Comparison of ENCODE assay signal across 24 mouse cellular contexts in genomic region chr7:130606958-130607357, GRCm38 (mm10). TPM values are rescaled to one million over a fixed set of nuclear protein-coding genes. Genes with fewer than 3 reads are reported as not detected.
DNase-seq lines count a peak whose midpoint lies in the region; ATAC-seq lines count a peak whose summit lies in the region.
"Had no signal": no experiment of that assay in that cellular context is flagged by ENCODE, and none has a peak within 500 bp of the region (broad histone marks: within the 10 kb centered on the region; RNA-seq: fewer than 3 reads in every experiment).

No protein-coding gene starts in this region.

- H3K4me1 ChIP-seq in kidney, embryonic 14.5 days (ENCODE audit: control insufficient read depth, insufficient read depth, low read length) = peaks cover 4% of the 10 kb centered on the region; the same call in 1 of the 2 replicates
- H3K4me1 ChIP-seq in kidney, embryonic 16.5 days (ENCODE audit: insufficient read depth, low read length) = no peaks in the 10 kb centered on the region; the same call in 1 of the 2 replicates
- H3K4me1 ChIP-seq in limb, embryonic 11.5 days (ENCODE audit: control insufficient read depth, insufficient read depth, low read length) = peaks cover 2% of the 10 kb centered on the region; the same call in 1 of the 2 replicates
- peaks cover 17% of the 10 kb centered on the region; the same call in 1 of the 2 replicates for H3K4me1 ChIP-seq in limb, embryonic 10.5 days
- peaks cover 21% of the 10 kb centered on the region; the same call in 1 of the 2 replicates for H3K4me1 ChIP-seq in limb, embryonic 12.5 days (replicated peaks)
- no peaks in the 10 kb centered on the region for H3K4me1 ChIP-seq in neural tube, embryonic 15.5 days
- H3K4me1 ChIP-seq: embryonic facial prominence, embryonic 13.5 days; embryonic facial prominence, embryonic 15.5 days; forebrain, embryonic 12.5 days had no signal

- H3K9ac ChIP-seq in kidney, embryonic 14.5 days (ENCODE audit: low read depth, low read length) = no peak overlapping the region
- H3K9ac ChIP-seq in kidney, embryonic 16.5 days (replicated peaks; ENCODE audit: low read length) = no peak overlapping the region
- no peak overlapping the region for H3K9ac ChIP-seq in limb, embryonic 11.5 days (ENCODE audit: low read length)
- no peak overlapping the region for H3K9ac ChIP-seq in limb, embryonic 12.5 days (replicated peaks)
- H3K9ac ChIP-seq in neural tube, embryonic 15.5 days (replicated peaks) = no peak overlapping the region
- H3K9ac ChIP-seq: embryonic facial prominence, embryonic 13.5 days; embryonic facial prominence, embryonic 15.5 days; forebrain, embryonic 12.5 days had no signal

- H3K9me3 ChIP-seq in kidney, embryonic 14.5 days (ENCODE audit: control insufficient read depth, low read length) = no peaks in the 10 kb centered on the region
- no peaks in the 10 kb centered on the region for H3K9me3 ChIP-seq in kidney, embryonic 16.5 days (ENCODE audit: low read length)
- no peaks in the 10 kb centered on the region for H3K9me3 ChIP-seq in limb, embryonic 11.5 days (ENCODE audit: control insufficient read depth, low read length)
- no peaks in the 10 kb centered on the region for H3K9me3 ChIP-seq in limb, embryonic 10.5 days (replicated peaks)
- H3K9me3 ChIP-seq in limb, embryonic 12.5 days = no peaks in the 10 kb centered on the region
- H3K9me3 ChIP-seq in neural tube, embryonic 15.5 days (replicated peaks) = no peaks in the 10 kb centered on the region
- H3K9me3 ChIP-seq: embryonic facial prominence, embryonic 13.5 days; embryonic facial prominence, embryonic 15.5 days; forebrain, embryonic 10.5 days; forebrain, embryonic 12.5 days had no signal

- H3K27ac ChIP-seq in kidney, embryonic 14.5 days (ENCODE audit: low read depth, low read length) = no peak overlapping the region
- H3K27ac ChIP-seq in kidney, embryonic 16.5 days (ENCODE audit: low read length) = no peak overlapping the region
- no peak overlapping the region for H3K27ac ChIP-seq in limb, embryonic 11.5 days (replicated peaks; ENCODE audit: low read depth, low read length)
- H3K27ac ChIP-seq in limb, embryonic 10.5 days = no peak overlapping the region
- no peak overlapping the region for H3K27ac ChIP-seq in limb, embryonic 12.5 days
- H3K27ac ChIP-seq in neural tube, embryonic 15.5 days (replicated peaks) = no peak overlapping the region
- H3K27ac ChIP-seq: embryonic facial prominence, embryonic 13.5 days; embryonic facial prominence, embryonic 15.5 days; forebrain, embryonic 10.5 days; forebrain, embryonic 12.5 days had no signal

- 0 out of 2 replicates have a peak, but pooled peaks have one; percentile 17 for ATAC-seq in kidney, embryonic 14.5 days (ENCODE audit: low FRiP score, low TSS enrichment)
- peak; percentile 27; the same call in 1 of the 2 replicates for ATAC-seq in kidney, embryonic 16.5 days (ENCODE audit: low FRiP score, low TSS enrichment)
- no peak for ATAC-seq in limb, embryonic 11.5 days (ENCODE audit: insufficient number of reproducible peaks, low FRiP score, low TSS enrichment, low read depth)
- ATAC-seq in limb, embryonic 12.5 days (ENCODE audit: insufficient number of reproducible peaks, insufficient read depth, low FRiP score, low TSS enrichment, low read depth) = peak; percentile 52; the same call in 1 of the 2 replicates
- ATAC-seq in neural tube, embryonic 15.5 days (ENCODE audit: low FRiP score) = no peak
- ATAC-seq: forebrain, embryonic 14.5 days; forebrain, embryonic 16.5 days had no signal

- peaks cover 4% of the 10 kb centered on the region for H3K27me3 ChIP-seq in kidney, embryonic 14.5 days (ENCODE audit: control insufficient read depth, insufficient read depth, low read length)
- H3K27me3 ChIP-seq in kidney, embryonic 16.5 days (ENCODE audit: insufficient read depth, low read length) = peaks cover 5% of the 10 kb centered on the region; the same call in 1 of the 2 replicates
- no peaks in the 10 kb centered on the region for H3K27me3 ChIP-seq in limb, embryonic 11.5 days (ENCODE audit: control insufficient read depth, insufficient read depth, low read length)
- H3K27me3 ChIP-seq in limb, embryonic 10.5 days (ENCODE audit: low read depth, poor library complexity, severe bottlenecking) = peaks cover 30% of the 10 kb centered on the region
- peaks cover 32% of the 10 kb centered on the region for H3K27me3 ChIP-seq in limb, embryonic 12.5 days
- H3K27me3 ChIP-seq in neural tube, embryonic 15.5 days (replicated peaks) = no peaks in the 10 kb centered on the region
- H3K27me3 ChIP-seq: embryonic facial prominence, embryonic 13.5 days; embryonic facial prominence, embryonic 15.5 days had no signal

- H3K4me2 ChIP-seq in kidney, embryonic 14.5 days (replicated peaks; ENCODE audit: low read depth, low read length) = no peak overlapping the region
- H3K4me2 ChIP-seq in kidney, embryonic 16.5 days (replicated peaks; ENCODE audit: low read depth, low read length) = no peak overlapping the region
- no peak overlapping the region for H3K4me2 ChIP-seq in limb, embryonic 11.5 days (ENCODE audit: low read depth, severe bottlenecking)
- no peak overlapping the region for H3K4me2 ChIP-seq in limb, embryonic 12.5 days
- no peak overlapping the region for H3K4me2 ChIP-seq in neural tube, embryonic 15.5 days
- H3K4me2 ChIP-seq: embryonic facial prominence, embryonic 13.5 days; embryonic facial prominence, embryonic 15.5 days; forebrain, embryonic 12.5 days had no signal

- no peaks in the 10 kb centered on the region for H3K36me3 ChIP-seq in kidney, embryonic 14.5 days (ENCODE audit: control insufficient read depth, insufficient read depth, low read length)
- no peaks in the 10 kb centered on the region for H3K36me3 ChIP-seq in kidney, embryonic 16.5 days (ENCODE audit: insufficient read depth, low read length)
- no peaks in the 10 kb centered on the region for H3K36me3 ChIP-seq in limb, embryonic 11.5 days (ENCODE audit: control insufficient read depth, insufficient read depth, low read length)
- no peaks in the 10 kb centered on the region for H3K36me3 ChIP-seq in limb, embryonic 10.5 days
- H3K36me3 ChIP-seq in limb, embryonic 12.5 days = no peaks in the 10 kb centered on the region
- H3K36me3 ChIP-seq in neural tube, embryonic 15.5 days = no peaks in the 10 kb centered on the region
- H3K36me3 ChIP-seq: embryonic facial prominence, embryonic 13.5 days; embryonic facial prominence, embryonic 15.5 days; forebrain, embryonic 10.5 days; forebrain, embryonic 12.5 days had no signal

- 38% methylated on average over 4 of the region's 4 CpGs for WGBS in kidney, embryonic 14.5 days
- WGBS in kidney, embryonic 16.5 days = 47% methylated on average over 4 of the region's 4 CpGs
- 37% methylated on average over 4 of the region's 4 CpGs for WGBS in limb, embryonic 11.5 days
- WGBS in limb, embryonic 10.5 days = 56% methylated on average over 4 of the region's 4 CpGs
- 29% methylated on average over 4 of the region's 4 CpGs for WGBS in limb, embryonic 12.5 days
- 56% methylated on average over 4 of the region's 4 CpGs for WGBS in neural tube, embryonic 15.5 days

- no peak for DNase-seq in kidney, postnatal 36 days
- no peak for DNase-seq in kidney, adult 8-10 months
- peak; percentile 43 for DNase-seq in limb, embryonic 11.5 days (ENCODE audit: low spot score)
- no peak for DNase-seq in limb, embryonic 10.5 days (ENCODE audit: low spot score)
- DNase-seq: adrenal gland, adult 2 months; adrenal gland, postnatal 10 days; adrenal gland, postnatal 25 days; cerebellum, adult 11 months; cerebellum, adult 18-20 months; cerebellum, adult 8-10 months; cerebellum, adult 9-11 months; cerebellum, postnatal 14 days; cerebellum, postnatal 36 days had no signal

- H3K4me3 ChIP-seq in kidney, embryonic 14.5 days (ENCODE audit: low read length) = no peak overlapping the region
- no peak overlapping the region for H3K4me3 ChIP-seq in kidney, embryonic 16.5 days (ENCODE audit: low read length)
- H3K4me3 ChIP-seq in limb, embryonic 11.5 days (ENCODE audit: low read depth, low read length) = no peak overlapping the region
- H3K4me3 ChIP-seq in limb, embryonic 10.5 days = no peak overlapping the region
- H3K4me3 ChIP-seq in limb, embryonic 12.5 days (replicated peaks) = no peak overlapping the region
- H3K4me3 ChIP-seq in neural tube, embryonic 15.5 days (replicated peaks) = no peak overlapping the region
- H3K4me3 ChIP-seq: embryonic facial prominence, embryonic 13.5 days; embryonic facial prominence, embryonic 15.5 days; erythroblast, embryonic 14.5 days; forebrain, embryonic 10.5 days; forebrain, embryonic 12.5 days had no signal

RNA-seq across cellular contexts. Expression of gene Tacc2, which starts 29.7 kb away (rescaled TPM):
- 24.4 and 41.5 TPM in 2 replicates for polyA plus RNA-seq in kidney, embryonic 14.5 days (2014; fragmentation: Nextera tagmentation; extraction: Ambion mirVana)
- 31.3 and 40.0 TPM in 2 replicates for polyA plus RNA-seq in kidney, embryonic 16.5 days (2015; fragmentation: Nextera tagmentation; extraction: Ambion mirVana)
- 34.7 and 40.0 TPM in 2 replicates for polyA plus RNA-seq in limb, embryonic 11.5 days (2014; fragmentation: Nextera tagmentation; extraction: Ambion mirVana)
- polyA plus RNA-seq in limb, embryonic 10.5 days (2016; fragmentation: Nextera tagmentation; extraction: Ambion mirVana) = 37.5 and 39.2 TPM in 2 replicates
- 34.8 and 41.3 TPM in 2 replicates for polyA plus RNA-seq in limb, embryonic 12.5 days (2016; fragmentation: Nextera tagmentation; extraction: Ambion mirVana)
- 53.9 and 58.9 TPM in 2 replicates for polyA plus RNA-seq in neural tube, embryonic 15.5 days (2015; fragmentation: Nextera tagmentation; extraction: Ambion mirVana)

RNA-seq across cellular contexts. Expression of gene Nsmce4a, which starts 34.0 kb away (rescaled TPM):
- 228 and 242 TPM in 2 replicates for polyA plus RNA-seq in kidney, embryonic 14.5 days (2014; fragmentation: Nextera tagmentation; extraction: Ambion mirVana)
- 155 and 159 TPM in 2 replicates for polyA plus RNA-seq in kidney, embryonic 16.5 days (2015; fragmentation: Nextera tagmentation; extraction: Ambion mirVana)
- polyA plus RNA-seq in limb, embryonic 11.5 days (2014; fragmentation: Nextera tagmentation; extraction: Ambion mirVana) = 234 and 240 TPM in 2 replicates
- polyA plus RNA-seq in limb, embryonic 10.5 days (2016; fragmentation: Nextera tagmentation; extraction: Ambion mirVana) = 199 TPM in 2 replicates
- 200 and 213 TPM in 2 replicates for polyA plus RNA-seq in limb, embryonic 12.5 days (2016; fragmentation: Nextera tagmentation; extraction: Ambion mirVana)
- polyA plus RNA-seq in neural tube, embryonic 15.5 days (2015; fragmentation: Nextera tagmentation; extraction: Ambion mirVana) = 74.8 and 96.9 TPM in 2 replicates

Comparison
In these comparisons a context has a peak if more than half of its experiments do, and no peak if none do; other contexts are left out.
1. ATAC-seq: peak in kidney, embryonic 14.5 days (single experiment), kidney, embryonic 16.5 days (single experiment) and limb, embryonic 12.5 days (single experiment); none in limb, embryonic 11.5 days (single experiment) and neural tube, embryonic 15.5 days (single experiment).